Mouse (Mus musculus) hindbrain, embryonic 10.5 days (tissue): Measurements from ENCODE around the gene Fbxo47. TPM values are rescaled to one million over a fixed set of nuclear protein-coding genes. Genes with fewer than 3 reads are reported as not detected.
A peak's percentile ranks its signal among the peaks of the same experiment; 100 is the strongest.

Source experiments
- DNase-seq: peaks from one replicate; pipeline ENCODE4 v3.0.0-alpha.2; 2017; ENCODE audit warnings: low spot score
- H3K27ac ChIP-seq: fragments of 300-500 bp; sonication (generic); 2 replicates; pipeline ENCODE4 v1.5.1; 2016; ENCODE audit warnings: mild to moderate bottlenecking, moderate library complexity
- H3K27me3 ChIP-seq: fragments of 300-500 bp; sonication (generic); 2 replicates; pipeline ENCODE4 v1.6.1; 2016; ENCODE audit warnings: mild to moderate bottlenecking; ENCODE audit not compliant: poor library complexity, insufficient read depth, severe bottlenecking
- H3K36me3 ChIP-seq: fragments of 300-500 bp; sonication (generic); 2 replicates; pipeline ENCODE4 v1.6.1; 2016; ENCODE audit warnings: mild to moderate bottlenecking, moderate library complexity
- H3K4me1 ChIP-seq: fragments of 300-500 bp; sonication (generic); replicated peaks from 2 replicates; pipeline ENCODE4 v1.6.1; 2016; ENCODE audit warnings: mild to moderate bottlenecking
- H3K4me3 ChIP-seq: fragments of 300-500 bp; sonication (generic); 2 replicates; pipeline ENCODE4 v1.5.1; 2016; ENCODE audit warnings: mild to moderate bottlenecking, moderate library complexity
- H3K9me3 ChIP-seq: fragments of 300-500 bp; sonication (generic); 2 replicates; pipeline ENCODE4 v1.6.1; 2016; ENCODE audit warnings: mild to moderate bottlenecking, moderate library complexity
- WGBS: fragments of 180-500 bp; shearing (Covaris S2); methylation state at CpG from one replicate; pipeline ENCODE4 v1.1.7; 2016; 5-methylcytosine and 5-hydroxymethylcytosine counted together
- polyA plus RNA-seq: library from polyadenylated mRNA; unstranded; fragments of >200 nt; fragmentation: Nextera tagmentation; extraction: Ambion mirVana; gene quantifications from 2 replicates; pipeline ENCODE4 v1.2.1, GENCODE M21; 2016

Fbxo47 gene
- polyA plus RNA-seq, 1 experiment from 2014 or later: 1.0 TPM

GRCm38 (mm10) chr11:97867591-97867990 is 16.4 kb downstream of the Fbxo47 start:
- WGBS: 94% methylated on average over 3 of the region's 3 CpGs
- DNase-seq: no peak

GRCm38 (mm10) chr11:97866091-97866888 is 17.7 kb downstream of the Fbxo47 start:
- no peak for DNase-seq
- H3K36me3 ChIP-seq: no peaks in the 10 kb centered on the region
- no peaks in the 10 kb centered on the region for H3K27me3 ChIP-seq
- no peak overlapping the region for H3K4me3 ChIP-seq
- H3K27ac ChIP-seq: no peak overlapping the region
- WGBS: 86% methylated on average over 3 of the region's 3 CpGs
- H3K4me1 ChIP-seq: no peaks in the 10 kb centered on the region
- H3K9me3 ChIP-seq: no peaks in the 10 kb centered on the region

More at GRCm38 (mm10) chr11:97867591-97867990, 16.4 kb downstream of the Fbxo47 start:
- no peak overlapping the region for H3K4me3 ChIP-seq
- no peaks in the 10 kb centered on the region for H3K27me3 ChIP-seq
- no peaks in the 10 kb centered on the region for H3K9me3 ChIP-seq
- H3K4me1 ChIP-seq: no peaks in the 10 kb centered on the region
- no peaks in the 10 kb centered on the region for H3K36me3 ChIP-seq
- H3K27ac ChIP-seq: no peak overlapping the region

- H3K36me3 ChIP-seq: no peaks in the 10 kb centered on the region
- no peak overlapping the region for H3K27ac ChIP-seq
- no peak for DNase-seq
- 89% methylated on average over 5 of the region's 5 CpGs for WGBS
- no peak overlapping the region for H3K4me3 ChIP-seq
- H3K9me3 ChIP-seq: no peaks in the 10 kb centered on the region
- H3K4me1 ChIP-seq: no peaks in the 10 kb centered on the region
- H3K27me3 ChIP-seq: no peaks in the 10 kb centered on the region
Measured at GRCm38 (mm10) chr11:97865421-97865820, 18.5 kb downstream of the Fbxo47 start.

GRCm38 (mm10) chr11:97862148-97862547 is 21.8 kb downstream of the Fbxo47 start:
- Histone ChIP-seq H3K36me3 (no peaks in the 10 kb centered on the region), H3K27me3 (no peaks in the 10 kb centered on the region), H3K4me1 (no peaks in the 10 kb centered on the region), H3K4me3 (no peak overlapping the region), H3K9me3 (no peaks in the 10 kb centered on the region), H3K27ac (no peak overlapping the region)
- DNase-seq: no peak
- WGBS: 77% methylated on average over 2 of the region's 2 CpGs

GRCm38 (mm10) chr11:97855473-97855872 is 28.5 kb downstream of the Fbxo47 start:
- Histone ChIP-seq H3K27me3 (no peaks in the 10 kb centered on the region), H3K36me3 (no peaks in the 10 kb centered on the region), H3K27ac (no peak overlapping the region), H3K4me3 (no peak overlapping the region), H3K9me3 (no peaks in the 10 kb centered on the region), H3K4me1 (0 out of 2 replicates have a peak, but pooled peaks cover under 1% of the 10 kb centered on the region)
- DNase-seq: no peak
- 92% methylated on average over 2 of the region's 2 CpGs for WGBS

GRCm38 (mm10) chr11:97851601-97852000 is 32.4 kb downstream of the Fbxo47 start:
- no peaks in the 10 kb centered on the region for H3K9me3 ChIP-seq
- H3K36me3 ChIP-seq: no peaks in the 10 kb centered on the region
- H3K27me3 ChIP-seq: no peaks in the 10 kb centered on the region
- H3K4me1 ChIP-seq: 0 out of 2 replicates have a peak, but pooled peaks cover 4% of the 10 kb centered on the region
- H3K27ac ChIP-seq: no peak overlapping the region
- no peak for DNase-seq
- 87% methylated on average over 2 of the region's 2 CpGs for WGBS
- H3K4me3 ChIP-seq: no peak overlapping the region

- no peaks in the 10 kb centered on the region for H3K9me3 ChIP-seq
- no peak for DNase-seq
- H3K4me1 ChIP-seq: 0 out of 2 replicates have a peak, but pooled peaks cover 4% of the 10 kb centered on the region
- no peaks in the 10 kb centered on the region for H3K36me3 ChIP-seq
- H3K27ac ChIP-seq: no peak overlapping the region
- WGBS: 80% methylated on average over 6 of the region's 6 CpGs
- H3K27me3 ChIP-seq: no peaks in the 10 kb centered on the region
- no peak overlapping the region for H3K4me3 ChIP-seq
Measured at GRCm38 (mm10) chr11:97850367-97850766, 33.6 kb downstream of the Fbxo47 start.

- Histone ChIP-seq H3K36me3 (peaks cover 9% of the 10 kb centered on the region), H3K27ac (peak overlapping the region; percentile 94), H3K4me1 (peaks cover 33% of the 10 kb centered on the region), H3K9me3 (no peaks in the 10 kb centered on the region), H3K4me3 (peak overlapping the region; percentile 67), H3K27me3 (no peaks in the 10 kb centered on the region)
- no peak for DNase-seq
- WGBS: 37% methylated on average over 4 of the region's 4 CpGs
Measured at GRCm38 (mm10) chr11:97842001-97842400, 42.0 kb downstream of the Fbxo47 start.

GRCm38 (mm10) chr11:97840991-97841661 is 42.8 kb downstream of the Fbxo47 start:
- Histone ChIP-seq H3K27ac (peak overlapping the region; percentile 94), H3K27me3 (no peaks in the 10 kb centered on the region), H3K4me3 (peak overlapping the region; percentile 67), H3K9me3 (no peaks in the 10 kb centered on the region), H3K4me1 (peaks cover 33% of the 10 kb centered on the region), H3K36me3 (peaks cover 17% of the 10 kb centered on the region)
- WGBS: under 1% methylated on average over 22 of the region's 22 CpGs
- DNase-seq: peak; percentile 82

- DNase-seq: peak; percentile 62
- H3K27ac ChIP-seq: peak within 1 kb of the TSS; percentile 94
- no peaks in the 10 kb centered on the region for H3K9me3 ChIP-seq
- WGBS: 2% methylated on average over 6 of the region's 6 CpGs
- no peaks in the 10 kb centered on the region for H3K27me3 ChIP-seq
- H3K36me3 ChIP-seq: peaks cover 23% of the 10 kb centered on the region
- H3K4me1 ChIP-seq: peaks cover 33% of the 10 kb centered on the region
- peak within 1 kb of the TSS; percentile 67 for H3K4me3 ChIP-seq
Measured at GRCm38 (mm10) chr11:97840539-97840954, 43.4 kb downstream of the Fbxo47 start, which contains the start of gene B230217C12Rik. B230217C12Rik (plus strand) TSS chr11:97840780.

GRCm38 (mm10) chr11:97840135-97840490 is 43.8 kb downstream of the Fbxo47 start:
- Histone ChIP-seq H3K4me1 (peaks cover 33% of the 10 kb centered on the region), H3K36me3 (peaks cover 27% of the 10 kb centered on the region), H3K4me3 (peak overlapping the region; percentile 67; the same call in 1 of the 2 replicates), H3K9me3 (no peaks in the 10 kb centered on the region), H3K27me3 (no peaks in the 10 kb centered on the region), H3K27ac (peak overlapping the region; percentile 94)
- DNase-seq: no peak
- WGBS: 79% methylated on average over 2 of the region's 2 CpGs

- no peaks in the 10 kb centered on the region for H3K9me3 ChIP-seq
- peak overlapping the region; percentile 62 for H3K27ac ChIP-seq
- DNase-seq: no peak
- no peak overlapping the region for H3K4me3 ChIP-seq
- H3K36me3 ChIP-seq: peaks cover 33% of the 10 kb centered on the region
- H3K4me1 ChIP-seq: peaks cover 33% of the 10 kb centered on the region
- no peaks in the 10 kb centered on the region for H3K27me3 ChIP-seq
- 53% methylated on average over 11 of the region's 11 CpGs for WGBS
Measured at GRCm38 (mm10) chr11:97839441-97840134, 44.4 kb downstream of the Fbxo47 start.
